Mouse (Mus musculus) midbrain, postnatal 0 days (tissue): Measurements from ENCODE around the gene Ldb1. TPM values are rescaled to one million over a fixed set of nuclear protein-coding genes. Genes with fewer than 3 reads are reported as not detected.

Experiments used
- ATAC-seq: fragments of 200-750 bp; cut with Nextera tagmentation; 2 replicates; pipeline ENCODE4 v1.8.0; 2017; ENCODE audit warnings: moderate number of reproducible peaks, mild to moderate bottlenecking, moderate TSS enrichment, moderate library complexity; ENCODE audit not compliant: low FRiP score
- DNase-seq: peaks from one replicate; pipeline ENCODE4 v3.0.0-alpha.2; 2015; ENCODE audit warnings: low spot score
- H3K27ac ChIP-seq: fragments of 300-500 bp; sonication (generic); 2 replicates; pipeline ENCODE4 v1.5.1; 2014; ENCODE audit warnings: low read depth, mild to moderate bottlenecking, low read length, mixed read lengths
- H3K27me3 ChIP-seq: fragments of 300-500 bp; sonication (generic); 2 replicates; pipeline ENCODE4 v1.6.1; 2014; ENCODE audit warnings: low read length, control low read depth, mixed read lengths; ENCODE audit not compliant: insufficient read depth
- H3K36me3 ChIP-seq: fragments of 300-500 bp; sonication (generic); 2 replicates; pipeline ENCODE4 v1.6.1; 2014; ENCODE audit warnings: low read length, control low read depth, mixed read lengths; ENCODE audit not compliant: insufficient read depth
- H3K4me1 ChIP-seq: fragments of 300-500 bp; sonication (generic); 2 replicates; pipeline ENCODE4 v1.6.1; 2014; ENCODE audit warnings: mild to moderate bottlenecking, control low read depth, antibody characterized with exemption, low read length, mixed read lengths; ENCODE audit not compliant: insufficient read depth
- H3K4me2 ChIP-seq: fragments of 300-500 bp; sonication (generic); 2 replicates; pipeline ENCODE4 v1.6.1; 2014; ENCODE audit warnings: low read depth, mild to moderate bottlenecking, low read length, mixed read lengths; ENCODE audit not compliant: poor library complexity, severe bottlenecking
- H3K4me3 ChIP-seq: fragments of 300-500 bp; sonication (generic); 2 replicates; pipeline ENCODE4 v1.5.1; 2014; ENCODE audit warnings: low read depth, mild to moderate bottlenecking, low read length, moderate library complexity
- H3K9ac ChIP-seq: fragments of 300-500 bp; sonication (generic); replicated peaks from 2 replicates; pipeline ENCODE4 v1.6.1; 2014; ENCODE audit warnings: mild to moderate bottlenecking, low read length, moderate library complexity, mixed read lengths; ENCODE audit not compliant: poor library complexity, severe bottlenecking
- H3K9me3 ChIP-seq: fragments of 300-500 bp; sonication (generic); 2 replicates; pipeline ENCODE4 v1.6.1; 2016; ENCODE audit warnings: low read length, control low read depth
- CTCF ChIP-seq: IDR thresholded peaks from 2 replicates; pipeline ENCODE4 v1.5.1; 2016; ENCODE audit warnings: antibody characterized with exemption, mild to moderate bottlenecking
- WGBS: fragments of 180-500 bp; shearing (Covaris S2); extraction: QIAGEN DNeasy Blood & Tissue Kit; methylation state at CpG from one replicate; pipeline ENCODE4 v1.1.7; 2014; 5-methylcytosine and 5-hydroxymethylcytosine counted together
- polyA plus RNA-seq: library from polyadenylated mRNA; unstranded; fragments of >200 nt; fragmentation: Nextera tagmentation; extraction: Ambion mirVana; gene quantifications from 2 replicates; pipeline ENCODE4 v1.2.1, GENCODE M21; 2015
- total RNA-seq: library from RNA; depleted of rRNA; stranded (reverse); fragments of >200 nt; gene quantifications from 2 replicates; pipeline ENCODE4 v1.2.3, GENCODE M21; 2014

The Ldb1 gene
- total and polyA plus RNA-seq, 2 experiments from 2014 or later: 84.5 to 139 TPM

GRCm38 (mm10) chr19:46058466-46058865, 13.5 kb upstream of the Ldb1 start:
- no peak overlapping the region for H3K4me3 ChIP-seq
- TF ChIP-seq CTCF: no peak
- 95% methylated on average over 7 of the region's 7 CpGs for WGBS
- H3K4me1 ChIP-seq: 0 out of 2 replicates have a peak, but pooled peaks cover 3% of the 10 kb centered on the region
- no peak overlapping the region for H3K27ac ChIP-seq
- no peaks in the 10 kb centered on the region for H3K9me3 ChIP-seq
- ATAC-seq (no peak), DNase-seq (no peak)
- H3K36me3 ChIP-seq: peaks cover 18% of the 10 kb centered on the region
- no peak overlapping the region for H3K4me2 ChIP-seq
- H3K9ac ChIP-seq: no peak overlapping the region
- H3K27me3 ChIP-seq: no peaks in the 10 kb centered on the region

- peak; percentile 65 for ATAC-seq
Measured at GRCm38 (mm10) chr19:46056947-46057607, 12.1 kb upstream of the Ldb1 start.

GRCm38 (mm10) chr19:46056388-46056946, 11.5 kb upstream of the Ldb1 start:
- H3K36me3 ChIP-seq: no peaks in the 10 kb centered on the region
- under 1% methylated on average over 52 of the region's 52 CpGs for WGBS
- H3K9ac ChIP-seq: peak overlapping the region; percentile 79
- DNase-seq (peak; percentile 99), ATAC-seq (peak; percentile 93)
- peak overlapping the region; percentile 83 for H3K4me3 ChIP-seq
- H3K27ac ChIP-seq: peak overlapping the region; percentile 84
- H3K9me3 ChIP-seq: no peaks in the 10 kb centered on the region
- peak overlapping the region; percentile 96 for H3K4me2 ChIP-seq
- TF ChIP-seq CTCF: no peak; the same call in 1 of the 2 replicates
- H3K4me1 ChIP-seq: 0 out of 2 replicates have a peak, but pooled peaks cover 3% of the 10 kb centered on the region
- H3K27me3 ChIP-seq: no peaks in the 10 kb centered on the region

More at GRCm38 (mm10) chr19:46056947-46057607, 12.1 kb upstream of the Ldb1 start:
- 0 out of 2 replicates have a peak, but pooled peaks cover 3% of the 10 kb centered on the region for H3K4me1 ChIP-seq
- DNase-seq: peak; percentile 65
- H3K9me3 ChIP-seq: no peaks in the 10 kb centered on the region
- H3K4me2 ChIP-seq: peak overlapping the region; percentile 96
- under 1% methylated on average over 39 of the region's 42 CpGs for WGBS
- peak overlapping the region; percentile 83 for H3K4me3 ChIP-seq
- H3K9ac ChIP-seq: peak overlapping the region; percentile 79
- no peaks in the 10 kb centered on the region for H3K27me3 ChIP-seq
- peaks cover 4% of the 10 kb centered on the region for H3K36me3 ChIP-seq
- peak overlapping the region; percentile 84 for H3K27ac ChIP-seq
- TF ChIP-seq CTCF: peak; percentile 61

GRCm38 (mm10) chr19:46055752-46056387, 10.9 kb upstream of the Ldb1 start:
- WGBS: 1% methylated on average over 11 of the region's 11 CpGs
- DNase-seq (no peak), ATAC-seq (peak; percentile 79)
- Histone ChIP-seq H3K9ac (no peak overlapping the region), H3K4me1 (0 out of 2 replicates have a peak, but pooled peaks cover 3% of the 10 kb centered on the region), H3K27me3 (no peaks in the 10 kb centered on the region), H3K4me2 (peak overlapping the region; percentile 96), H3K4me3 (peak overlapping the region; percentile 83), H3K27ac (peak overlapping the region; percentile 84; the same call in 1 of the 2 replicates), H3K36me3 (no peaks in the 10 kb centered on the region), H3K9me3 (no peaks in the 10 kb centered on the region)
- peak; percentile 76 for TF ChIP-seq CTCF

GRCm38 (mm10) chr19:46050462-46050861, 5.4 kb upstream of the Ldb1 start:
- no peak for DNase-seq
- WGBS: 75% methylated on average over 2 of the region's 2 CpGs
- Histone ChIP-seq H3K4me3 (no peak overlapping the region), H3K9ac (no peak overlapping the region), H3K4me1 (no peaks in the 10 kb centered on the region), H3K4me2 (no peak overlapping the region), H3K9me3 (no peaks in the 10 kb centered on the region), H3K27ac (no peak overlapping the region), H3K36me3 (no peaks in the 10 kb centered on the region), H3K27me3 (no peaks in the 10 kb centered on the region)
- TF ChIP-seq CTCF: no peak
- no peak for ATAC-seq

- H3K4me1 ChIP-seq: no peaks in the 10 kb centered on the region
- no peaks in the 10 kb centered on the region for H3K36me3 ChIP-seq
- no peak overlapping the region for H3K4me3 ChIP-seq
- H3K9me3 ChIP-seq: no peaks in the 10 kb centered on the region
- H3K4me2 ChIP-seq: no peak overlapping the region
- ATAC-seq (no peak), DNase-seq (no peak)
- H3K27me3 ChIP-seq: no peaks in the 10 kb centered on the region
- no peak overlapping the region for H3K27ac ChIP-seq
- 68% methylated on average over 4 of the region's 4 CpGs for WGBS
- no peak overlapping the region for H3K9ac ChIP-seq
- no peak for TF ChIP-seq CTCF
Measured at GRCm38 (mm10) chr19:46049129-46049528, 4.1 kb upstream of the Ldb1 start.
